Mouse (Mus musculus): ENCODE data around the gene Stx2. TPM values are rescaled to one million over a fixed set of nuclear protein-coding genes. Genes with fewer than 3 reads are reported as not detected.

The Stx2 gene
- polyA plus RNA-seq (2014; fragmentation: Nextera tagmentation; extraction: Ambion mirVana): 25.9 and 28.3 TPM in 2 replicates

- under 1% methylated on average over 39 of the region's 39 CpGs for WGBS
- Histone ChIP-seq H3K4me3 (ENCODE audit: low read depth, low read length) (peak within 1 kb of the TSS; percentile 74), H3K9me3 (ENCODE audit: control insufficient read depth, low read length) (no peaks in the 10 kb centered on the region), H3K27me3 (replicated peaks; ENCODE audit: control insufficient read depth, insufficient read depth, low read length) (no peaks in the 10 kb centered on the region), H3K4me2 (ENCODE audit: low read length) (peak within 1 kb of the TSS; percentile 86), H3K36me3 (ENCODE audit: control insufficient read depth, insufficient read depth, low read length) (0 out of 2 replicates have a peak, but pooled peaks cover 3% of the 10 kb centered on the region), H3K4me1 (replicated peaks; ENCODE audit: control insufficient read depth, insufficient read depth, low read length) (peaks cover 8% of the 10 kb centered on the region), H3K9ac (ENCODE audit: low read length) (peak within 1 kb of the TSS; percentile 61), H3K27ac (ENCODE audit: low read depth) (peak within 1 kb of the TSS; percentile 6; the same call in 1 of the 2 replicates)
- peak; percentile 89 for ATAC-seq (replicated peaks; ENCODE audit: low FRiP score, low TSS enrichment, low read depth)
- peak; percentile 92 for DNase-seq (ENCODE audit: low spot score)
Measured at GRCm38 (mm10) chr5:129008412-129008826, at the start of gene Stx2. Gene Stx2, minus strand, starts transcription at chr5:129008574.

GRCm38 (mm10) chr5:129054675-129055284 is 46.4 kb upstream of the Stx2 start:
- Histone ChIP-seq H3K4me3 (ENCODE audit: low read depth, low read length) (no peak overlapping the region), H3K9me3 (ENCODE audit: control insufficient read depth, low read length) (no peaks in the 10 kb centered on the region), H3K27ac (ENCODE audit: low read depth) (no peak overlapping the region), H3K4me1 (replicated peaks; ENCODE audit: control insufficient read depth, insufficient read depth, low read length) (no peaks in the 10 kb centered on the region), H3K27me3 (replicated peaks; ENCODE audit: control insufficient read depth, insufficient read depth, low read length) (no peaks in the 10 kb centered on the region), H3K9ac (ENCODE audit: low read length) (no peak overlapping the region), H3K36me3 (ENCODE audit: control insufficient read depth, insufficient read depth, low read length) (no peaks in the 10 kb centered on the region), H3K4me2 (ENCODE audit: low read length) (no peak overlapping the region)
- 76% methylated on average over 9 of the region's 9 CpGs for WGBS
- no peak for DNase-seq (ENCODE audit: low spot score)
- ATAC-seq (replicated peaks; ENCODE audit: low FRiP score, low TSS enrichment, low read depth): no peak

GRCm38 (mm10) chr5:129052636-129053355 is 44.4 kb upstream of the Stx2 start:
- H3K4me3 ChIP-seq (ENCODE audit: low read depth, low read length): no peak overlapping the region
- no peak overlapping the region for H3K9ac ChIP-seq (ENCODE audit: low read length)
- DNase-seq (ENCODE audit: low spot score): no peak
- no peaks in the 10 kb centered on the region for H3K9me3 ChIP-seq (ENCODE audit: control insufficient read depth, low read length)
- H3K36me3 ChIP-seq (ENCODE audit: control insufficient read depth, insufficient read depth, low read length): no peaks in the 10 kb centered on the region
- no peaks in the 10 kb centered on the region for H3K4me1 ChIP-seq (replicated peaks; ENCODE audit: control insufficient read depth, insufficient read depth, low read length)
- WGBS: 34% methylated on average over 20 of the region's 20 CpGs
- no peak overlapping the region for H3K27ac ChIP-seq (ENCODE audit: low read depth)
- ATAC-seq (replicated peaks; ENCODE audit: low FRiP score, low TSS enrichment, low read depth): no peak
- H3K4me2 ChIP-seq (ENCODE audit: low read length): no peak overlapping the region
- no peaks in the 10 kb centered on the region for H3K27me3 ChIP-seq (replicated peaks; ENCODE audit: control insufficient read depth, insufficient read depth, low read length)

GRCm38 (mm10) chr5:129051910-129052309 is 43.5 kb upstream of the Stx2 start:
- no peaks in the 10 kb centered on the region for H3K36me3 ChIP-seq (ENCODE audit: control insufficient read depth, insufficient read depth, low read length)
- no peak overlapping the region for H3K4me2 ChIP-seq (ENCODE audit: low read length)
- H3K9ac ChIP-seq (ENCODE audit: low read length): no peak overlapping the region
- DNase-seq (ENCODE audit: low spot score): no peak
- 86% methylated on average over 3 of the region's 3 CpGs for WGBS
- no peaks in the 10 kb centered on the region for H3K27me3 ChIP-seq (replicated peaks; ENCODE audit: control insufficient read depth, insufficient read depth, low read length)
- no peak for ATAC-seq (replicated peaks; ENCODE audit: low FRiP score, low TSS enrichment, low read depth)
- H3K4me1 ChIP-seq (replicated peaks; ENCODE audit: control insufficient read depth, insufficient read depth, low read length): no peaks in the 10 kb centered on the region
- no peak overlapping the region for H3K27ac ChIP-seq (ENCODE audit: low read depth)
- H3K4me3 ChIP-seq (ENCODE audit: low read depth, low read length): no peak overlapping the region
- no peaks in the 10 kb centered on the region for H3K9me3 ChIP-seq (ENCODE audit: control insufficient read depth, low read length)

GRCm38 (mm10) chr5:129049372-129049771 is 41.0 kb upstream of the Stx2 start:
- H3K27me3 ChIP-seq (replicated peaks; ENCODE audit: control insufficient read depth, insufficient read depth, low read length): no peaks in the 10 kb centered on the region
- H3K4me2 ChIP-seq (ENCODE audit: low read length): no peak overlapping the region
- no peak overlapping the region for H3K27ac ChIP-seq (ENCODE audit: low read depth)
- WGBS: 77% methylated on average over 9 of the region's 9 CpGs
- no peaks in the 10 kb centered on the region for H3K9me3 ChIP-seq (ENCODE audit: control insufficient read depth, low read length)
- DNase-seq (ENCODE audit: low spot score): no peak
- no peak overlapping the region for H3K4me3 ChIP-seq (ENCODE audit: low read depth, low read length)
- H3K9ac ChIP-seq (ENCODE audit: low read length): no peak overlapping the region
- no peaks in the 10 kb centered on the region for H3K4me1 ChIP-seq (replicated peaks; ENCODE audit: control insufficient read depth, insufficient read depth, low read length)
- no peak for ATAC-seq (replicated peaks; ENCODE audit: low FRiP score, low TSS enrichment, low read depth)
- no peaks in the 10 kb centered on the region for H3K36me3 ChIP-seq (ENCODE audit: control insufficient read depth, insufficient read depth, low read length)

- no peak overlapping the region for H3K9ac ChIP-seq (ENCODE audit: low read length)
- H3K4me2 ChIP-seq (ENCODE audit: low read length): no peak overlapping the region
- no peaks in the 10 kb centered on the region for H3K4me1 ChIP-seq (replicated peaks; ENCODE audit: control insufficient read depth, insufficient read depth, low read length)
- no peak for DNase-seq (ENCODE audit: low spot score)
- WGBS: 64% methylated on average over 26 of the region's 26 CpGs
- ATAC-seq (replicated peaks; ENCODE audit: low FRiP score, low TSS enrichment, low read depth): no peak
- H3K9me3 ChIP-seq (ENCODE audit: control insufficient read depth, low read length): no peaks in the 10 kb centered on the region
- no peaks in the 10 kb centered on the region for H3K27me3 ChIP-seq (replicated peaks; ENCODE audit: control insufficient read depth, insufficient read depth, low read length)
- H3K4me3 ChIP-seq (ENCODE audit: low read depth, low read length): no peak overlapping the region
- H3K36me3 ChIP-seq (ENCODE audit: control insufficient read depth, insufficient read depth, low read length): no peaks in the 10 kb centered on the region
- no peak overlapping the region for H3K27ac ChIP-seq (ENCODE audit: low read depth)
Measured at GRCm38 (mm10) chr5:129045641-129046580, 37.5 kb upstream of the Stx2 start.

- Histone ChIP-seq H3K9me3 (ENCODE audit: control insufficient read depth, low read length) (0 out of 2 replicates have a peak, but pooled peaks cover 3% of the 10 kb centered on the region), H3K36me3 (ENCODE audit: control insufficient read depth, insufficient read depth, low read length) (no peaks in the 10 kb centered on the region), H3K27me3 (replicated peaks; ENCODE audit: control insufficient read depth, insufficient read depth, low read length) (no peaks in the 10 kb centered on the region), H3K9ac (ENCODE audit: low read length) (no peak overlapping the region), H3K4me1 (replicated peaks; ENCODE audit: control insufficient read depth, insufficient read depth, low read length) (no peaks in the 10 kb centered on the region), H3K4me3 (ENCODE audit: low read depth, low read length) (no peak overlapping the region), H3K27ac (ENCODE audit: low read depth) (no peak overlapping the region), H3K4me2 (ENCODE audit: low read length) (no peak overlapping the region)
- 75% methylated on average over 7 of the region's 7 CpGs for WGBS
- DNase-seq (ENCODE audit: low spot score): no peak
- ATAC-seq (replicated peaks; ENCODE audit: low FRiP score, low TSS enrichment, low read depth): no peak
Measured at GRCm38 (mm10) chr5:129037739-129038138, 29.4 kb upstream of the Stx2 start.

- H3K4me2 ChIP-seq (ENCODE audit: low read length): no peak overlapping the region
Measured at GRCm38 (mm10) chr5:129036678-129037077, 28.3 kb upstream of the Stx2 start.

More at GRCm38 (mm10) chr5:129036678-129037077, 28.3 kb upstream of the Stx2 start:
- H3K27me3 ChIP-seq (replicated peaks; ENCODE audit: control insufficient read depth, insufficient read depth, low read length): no peaks in the 10 kb centered on the region
- H3K9me3 ChIP-seq (ENCODE audit: control insufficient read depth, low read length): 0 out of 2 replicates have a peak, but pooled peaks cover 3% of the 10 kb centered on the region
- no peaks in the 10 kb centered on the region for H3K36me3 ChIP-seq (ENCODE audit: control insufficient read depth, insufficient read depth, low read length)
- no peak overlapping the region for H3K27ac ChIP-seq (ENCODE audit: low read depth)
- ATAC-seq (replicated peaks; ENCODE audit: low FRiP score, low TSS enrichment, low read depth) (no peak), DNase-seq (ENCODE audit: low spot score) (no peak)
- 85% methylated on average over 5 of the region's 5 CpGs for WGBS
- H3K4me3 ChIP-seq (ENCODE audit: low read depth, low read length): no peak overlapping the region
- H3K9ac ChIP-seq (ENCODE audit: low read length): no peak overlapping the region
- no peaks in the 10 kb centered on the region for H3K4me1 ChIP-seq (replicated peaks; ENCODE audit: control insufficient read depth, insufficient read depth, low read length)

Measured in intestine, embryonic 14.5 days (tissue).